Mouse (Mus musculus) liver, adult (tissue): ENCODE measurements around the gene Arid1b.

Source experiments
- GATA4 ChIP-seq: IDR thresholded peaks from 2 replicates; pipeline ENCODE4 v1.6.1; 2014; ENCODE audit warnings: mild to moderate bottlenecking, low read length; ENCODE audit not compliant: insufficient replicate concordance

The Arid1b gene

DNA sequence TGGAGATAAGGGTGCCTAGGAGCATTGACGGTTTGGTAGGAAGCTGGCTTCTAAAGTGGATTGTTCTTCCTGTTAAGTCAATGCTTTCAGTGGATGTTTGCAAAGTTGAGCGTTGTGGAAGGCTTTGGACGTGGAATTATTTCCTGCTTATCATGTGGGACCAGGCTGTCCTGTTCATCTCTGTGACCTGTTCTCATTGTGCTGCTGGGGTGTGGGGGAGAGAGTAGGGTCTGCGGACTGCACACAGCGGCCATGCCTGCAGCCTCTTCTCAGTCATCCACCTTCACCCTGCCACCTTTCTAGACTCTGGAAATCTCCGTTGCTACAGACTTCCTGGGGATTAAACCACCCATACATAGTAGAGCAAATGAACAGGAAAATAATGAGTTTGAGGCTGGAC, 160.2 kb downstream of the Arid1b start:
- TF ChIP-seq GATA4 = no peak

DNA sequence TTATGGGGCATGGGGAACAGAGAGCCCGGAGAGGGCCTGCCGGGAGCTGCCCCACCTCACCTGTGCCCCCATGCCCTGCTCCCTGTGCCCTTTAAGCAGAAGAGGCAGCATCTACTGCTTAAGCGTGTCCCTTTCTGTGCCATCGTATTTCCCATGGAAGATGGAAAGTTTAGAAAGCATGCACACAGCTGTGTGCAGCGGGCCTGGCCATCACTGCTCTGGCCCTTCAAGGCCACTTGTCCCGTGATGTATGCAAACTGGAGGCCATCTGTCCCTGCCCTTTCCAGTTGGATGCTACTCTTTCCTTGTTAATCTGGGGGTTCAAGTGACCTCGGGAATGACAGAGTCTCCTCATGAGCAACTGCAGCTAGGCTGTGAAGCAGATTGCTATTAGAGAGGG, 163.5 kb downstream of the Arid1b start:
- no peak for TF ChIP-seq GATA4

DNA sequence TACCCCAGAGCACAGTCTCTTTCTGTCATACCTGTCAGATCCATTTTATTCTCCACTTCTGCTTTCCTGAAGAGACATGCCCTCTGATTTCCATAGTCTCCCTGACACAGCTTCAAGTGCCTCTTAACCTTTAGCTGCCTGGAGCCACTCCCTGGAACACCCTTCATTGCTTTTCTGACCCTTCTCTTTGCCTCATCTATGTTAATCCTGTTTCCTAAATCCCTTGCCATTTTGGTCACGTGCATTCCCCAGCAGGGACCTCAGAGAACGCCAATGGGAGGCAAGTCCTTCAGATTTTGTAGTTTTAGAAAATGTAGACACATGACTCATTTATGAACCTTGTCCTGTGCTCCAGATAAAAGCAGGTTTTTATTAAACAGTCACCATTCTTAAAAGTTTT, 168.4 kb downstream of the Arid1b start:
- no peak for TF ChIP-seq GATA4

DNA sequence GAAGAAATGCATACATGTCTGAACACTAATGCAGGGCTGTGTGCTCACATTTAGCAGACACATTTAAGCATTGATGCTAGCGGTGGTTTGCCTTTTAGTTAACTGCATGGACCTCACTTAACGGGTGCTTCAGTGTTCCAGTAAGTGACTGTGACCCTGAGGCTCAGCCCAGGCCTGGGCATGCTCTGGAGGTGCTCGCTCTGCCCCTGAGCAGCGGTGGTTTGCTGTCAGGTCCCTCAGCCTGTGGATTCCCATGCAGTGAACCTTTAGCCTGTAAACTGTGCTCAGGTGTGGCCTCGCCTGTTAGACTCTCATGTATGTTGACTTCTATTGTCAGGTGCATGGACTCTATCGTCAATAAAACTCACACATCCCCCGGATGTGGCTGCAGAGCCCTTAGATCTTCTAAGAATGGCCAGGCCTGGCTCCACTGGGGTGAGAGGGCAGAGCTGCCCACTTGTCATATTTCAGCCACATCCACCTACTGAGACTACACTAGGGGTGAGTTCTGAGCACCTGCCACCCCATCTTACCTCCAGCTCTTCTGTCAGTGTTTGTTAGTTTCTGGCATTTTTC, 169.2 kb downstream of the Arid1b start:
- TF ChIP-seq GATA4 = no peak

GRCm38 (mm10) chr17:5164794-5165193, 170.7 kb downstream of the Arid1b start:
- TF ChIP-seq GATA4 = no peak

- TF ChIP-seq GATA4 = no peak
These were observed 171.2 kb downstream of the Arid1b start for GRCm38 (mm10) chr17:5165201-5165825.

GRCm38 (mm10) chr17:5166175-5166574, 172.0 kb downstream of the Arid1b start:
- no peak for TF ChIP-seq GATA4

- no peak for TF ChIP-seq GATA4
These were observed 173.9 kb downstream of the Arid1b start for GRCm38 (mm10) chr17:5168046-5168445.

DNA sequence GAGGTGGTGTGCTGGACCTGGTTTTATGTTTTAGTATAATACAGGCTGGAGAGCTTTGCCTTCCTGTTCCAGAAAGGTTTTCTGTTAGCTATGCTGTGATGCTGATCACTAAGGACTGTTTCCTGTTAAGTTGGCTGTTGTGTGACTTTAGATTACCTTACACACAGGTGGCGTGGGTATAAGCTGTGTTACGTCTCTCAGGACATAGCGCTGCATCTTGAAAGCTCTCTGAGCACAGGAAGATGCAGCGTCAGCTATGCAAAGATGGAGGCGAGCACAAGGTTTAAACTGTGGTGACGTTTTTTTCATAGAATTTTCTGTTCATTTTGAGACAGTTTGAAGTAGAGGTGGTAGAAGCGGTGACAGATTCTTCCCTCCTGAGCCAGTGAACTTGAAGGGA, 174.5 kb downstream of the Arid1b start:
- no peak for TF ChIP-seq GATA4

- no peak for TF ChIP-seq GATA4
These were observed 176.2 kb downstream of the Arid1b start for GRCm38 (mm10) chr17:5170321-5170720.

- no peak for TF ChIP-seq GATA4
These were observed 177.3 kb downstream of the Arid1b start for GRCm38 (mm10) chr17:5171467-5171866.

DNA sequence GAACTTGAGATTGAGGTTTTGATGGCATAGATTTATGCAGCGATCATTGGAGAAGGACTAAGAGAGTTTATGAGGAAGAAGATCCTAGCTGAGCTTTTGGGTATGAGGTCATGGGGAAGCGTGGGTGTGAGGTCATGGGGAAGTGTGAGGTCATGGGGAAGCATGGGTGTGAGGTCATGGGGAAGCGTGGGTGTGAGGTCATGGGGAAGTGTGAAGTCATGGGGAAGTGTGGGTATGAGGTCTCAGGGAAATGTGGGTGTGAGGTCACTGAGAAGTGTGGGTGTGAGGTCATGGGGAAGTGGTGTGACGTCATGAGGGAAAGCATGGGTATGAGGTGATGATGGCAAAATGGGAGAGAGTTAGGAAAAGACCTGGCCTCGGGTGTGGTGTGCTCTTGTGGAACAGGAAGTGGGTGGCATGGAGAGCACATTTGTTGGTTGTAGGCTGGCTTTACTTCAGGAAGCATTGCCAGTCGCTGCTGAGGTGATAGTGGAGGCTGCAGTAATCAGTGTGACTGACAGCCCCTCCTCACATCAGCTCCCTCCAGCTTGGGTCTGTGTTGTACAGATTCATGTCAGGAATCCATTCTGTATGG, 180.4 kb downstream of the Arid1b start:
- no peak for TF ChIP-seq GATA4

GRCm38 (mm10) chr17:5175535-5175934, 181.4 kb downstream of the Arid1b start:
- TF ChIP-seq GATA4 = no peak

- TF ChIP-seq GATA4 = no peak
These were observed 182.2 kb downstream of the Arid1b start for GRCm38 (mm10) chr17:5176315-5176714.

- TF ChIP-seq GATA4 = no peak
These were observed 184.4 kb downstream of the Arid1b start for GRCm38 (mm10) chr17:5178534-5178933.

DNA sequence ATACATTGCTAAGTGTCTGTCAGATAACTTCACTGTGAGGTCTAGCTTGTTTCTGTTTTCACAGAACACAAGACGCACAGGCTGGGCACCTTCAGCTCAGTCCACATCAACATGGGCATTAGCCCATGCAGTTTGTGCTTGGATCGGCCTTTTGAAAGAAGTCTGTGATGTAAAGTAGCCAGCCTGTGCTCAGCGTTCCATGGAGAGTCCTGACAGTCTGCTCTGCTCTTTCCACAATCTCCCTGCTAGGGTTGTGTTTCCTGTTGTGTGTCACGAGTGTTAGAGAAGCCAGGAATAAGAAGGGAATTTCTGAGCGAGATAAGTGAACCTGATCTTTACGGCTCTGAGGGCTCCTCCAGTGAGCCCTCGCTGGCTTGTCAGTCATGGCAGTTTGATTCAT, 184.9 kb downstream of the Arid1b start:
- TF ChIP-seq GATA4 = peak; percentile 43; the same call in 1 of the 2 replicates

DNA sequence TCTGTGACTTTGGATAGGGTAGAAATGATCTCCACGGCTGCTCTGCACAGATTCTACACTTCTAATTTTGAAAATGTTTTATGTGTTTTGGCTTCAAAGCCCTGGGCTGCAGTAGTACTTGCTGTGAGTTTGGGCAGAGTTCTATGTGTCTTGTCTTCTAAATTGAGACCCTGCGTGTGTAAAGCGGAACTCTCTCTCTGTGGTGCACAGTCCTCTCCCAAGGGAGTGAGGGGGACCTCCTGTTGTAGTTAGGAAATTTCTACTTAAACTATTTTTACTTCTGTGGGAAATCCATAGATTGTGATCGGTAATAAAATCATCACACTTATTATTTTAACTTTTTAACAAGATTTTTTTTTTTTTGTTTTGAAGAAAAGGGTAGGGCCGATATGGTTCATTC, 185.3 kb downstream of the Arid1b start:
- TF ChIP-seq GATA4 = no peak
